Mouse (Mus musculus): ENCODE data around the gene Hadh.

Hadh gene

GRCm38 (mm10) chr3:131214060-131214658 lies 57.7 kb downstream of the Hadh start:
- no peak for DNase-seq

DNA sequence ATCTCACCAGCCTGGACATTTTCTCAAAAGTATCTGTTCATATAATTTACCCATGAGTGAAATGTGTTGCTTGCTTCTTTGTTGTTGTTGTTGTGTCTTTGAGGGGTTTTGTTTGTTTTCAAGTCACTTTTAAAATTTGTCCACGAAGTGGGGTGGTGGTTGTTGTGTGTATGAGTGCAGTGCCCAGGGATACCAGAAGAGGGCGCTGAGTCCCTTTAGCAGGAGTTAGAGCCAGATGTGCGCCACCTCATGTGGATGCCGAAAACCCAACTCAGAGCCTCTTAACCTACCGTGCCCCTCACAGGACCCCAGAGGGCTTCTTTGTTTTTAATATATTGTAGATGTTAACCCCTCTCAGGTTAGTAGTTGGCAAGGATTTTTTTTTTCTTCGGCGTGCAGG lies 59.7 kb downstream of the Hadh start:
- DNase-seq, result no peak

GRCm38 (mm10) chr3:131208265-131208891 lies 63.5 kb downstream of the Hadh start:
- no peak for DNase-seq

DNA sequence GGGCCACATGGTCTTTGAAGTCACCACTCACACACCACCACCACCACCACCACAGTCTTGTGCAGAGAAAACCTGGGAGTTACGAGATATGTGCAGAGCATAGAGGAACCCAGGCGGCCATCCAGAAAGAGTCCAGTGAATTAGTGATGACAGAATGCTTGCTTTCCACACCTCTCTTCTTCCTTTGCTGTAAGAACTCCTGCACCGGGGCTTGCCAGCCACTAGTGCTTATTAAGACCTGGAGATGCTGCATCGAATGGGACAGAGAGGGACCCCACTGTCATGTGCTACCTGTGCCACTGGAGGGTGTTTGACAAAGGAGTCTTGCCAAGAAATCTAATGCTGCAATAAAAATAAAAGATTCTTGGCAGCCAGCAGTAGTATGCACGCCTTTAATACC lies 64.1 kb downstream of the Hadh start:
- DNase-seq, result no peak

DNA sequence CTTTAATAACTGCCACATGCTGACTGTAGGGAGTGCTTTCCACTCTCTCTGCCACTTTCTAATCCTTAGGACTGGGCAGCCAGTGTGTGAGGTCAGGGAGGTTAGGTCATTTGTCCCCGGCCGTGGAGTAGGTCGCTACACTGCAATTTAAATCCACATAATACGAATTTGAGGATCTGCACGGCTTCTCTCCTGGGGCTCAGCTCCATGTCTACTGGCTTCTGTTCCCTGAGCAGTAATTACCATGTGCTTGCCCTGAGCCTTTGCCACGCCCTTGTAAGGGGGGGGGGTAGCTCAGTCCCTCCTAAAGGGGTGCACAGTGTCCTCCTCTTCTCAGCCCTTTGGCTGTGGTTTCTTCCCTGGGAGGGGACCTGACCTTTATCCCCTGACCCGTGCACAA lies 69.6 kb downstream of the Hadh start:
- DNase-seq, result no peak

DNA sequence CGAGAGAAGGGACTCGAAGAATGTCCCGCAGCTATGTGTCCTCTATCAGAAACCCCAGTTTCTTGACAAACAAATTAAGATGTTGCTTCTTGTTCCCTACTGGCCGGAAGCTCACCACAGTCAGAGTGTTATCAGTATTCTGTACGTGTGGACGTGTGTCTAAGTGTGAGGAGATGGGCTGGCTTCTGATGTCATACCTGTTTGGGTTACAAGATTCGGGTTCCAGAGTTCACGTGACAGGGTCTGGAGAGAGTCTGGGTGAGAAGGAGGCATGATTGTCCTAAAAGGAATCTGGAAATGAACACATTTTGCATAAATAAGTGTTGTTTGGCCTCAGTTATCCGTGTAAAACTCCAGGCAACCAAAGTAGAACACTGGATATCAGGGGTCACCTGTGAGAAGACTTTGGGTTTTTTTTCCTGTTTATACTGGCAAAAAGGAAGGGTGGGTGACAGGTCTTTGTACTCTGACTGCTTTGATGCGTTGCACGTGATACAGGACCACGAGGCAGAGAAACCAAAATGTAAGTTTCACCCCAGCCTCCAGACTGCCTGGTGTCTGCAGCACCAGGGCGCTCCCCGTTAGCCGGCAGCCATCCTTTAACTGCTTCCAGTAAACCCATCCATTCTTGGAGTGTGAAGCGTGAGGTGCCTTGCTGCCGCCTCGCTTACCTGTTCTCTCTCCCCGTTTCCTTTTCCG lies 72.2 kb downstream of the Hadh start:
- DNase-seq, result no peak

DNA sequence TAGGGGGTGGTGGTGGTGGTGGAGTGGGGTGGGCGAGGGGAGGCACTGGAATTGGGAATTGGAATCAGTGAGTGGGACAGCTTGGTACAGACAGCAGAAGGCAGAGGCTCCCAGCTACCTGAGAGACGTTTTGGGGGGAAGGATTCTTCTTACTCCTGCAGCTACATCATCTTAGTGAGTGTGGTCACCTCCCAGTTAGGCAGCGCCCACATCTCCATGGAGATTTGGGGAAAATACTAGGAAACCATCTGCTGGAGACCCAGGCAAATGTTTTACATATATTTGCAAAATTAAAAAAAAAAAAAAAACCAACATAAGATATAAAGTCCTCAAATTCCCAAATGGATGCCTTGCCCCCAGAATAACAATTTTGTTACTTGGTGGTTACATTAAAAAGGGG lies 72.9 kb downstream of the Hadh start:
- no peak for DNase-seq

- DNase-seq, result no peak
These were observed 75.3 kb downstream of the Hadh start for GRCm38 (mm10) chr3:131196507-131197019.

DNA sequence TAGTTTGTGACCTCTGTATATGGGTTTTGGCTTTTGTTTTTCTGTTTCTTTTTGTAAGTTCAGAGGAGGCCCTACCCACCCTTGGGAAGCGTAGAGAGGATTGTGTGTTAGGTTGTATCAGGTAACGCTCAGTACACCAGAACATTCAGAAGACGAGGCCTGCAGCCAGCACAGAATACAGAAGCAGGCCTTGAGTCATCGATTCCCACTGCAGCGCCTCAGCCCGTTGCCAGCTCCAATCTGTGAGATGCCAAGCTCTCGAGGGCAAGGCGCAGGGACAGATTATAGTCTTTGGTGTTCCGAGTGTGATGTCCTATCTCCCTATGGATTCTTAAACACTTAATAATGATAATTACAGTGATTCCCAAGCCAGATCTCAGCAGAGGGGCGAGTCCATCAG lies 75.9 kb downstream of the Hadh start:
- no peak for DNase-seq

DNA sequence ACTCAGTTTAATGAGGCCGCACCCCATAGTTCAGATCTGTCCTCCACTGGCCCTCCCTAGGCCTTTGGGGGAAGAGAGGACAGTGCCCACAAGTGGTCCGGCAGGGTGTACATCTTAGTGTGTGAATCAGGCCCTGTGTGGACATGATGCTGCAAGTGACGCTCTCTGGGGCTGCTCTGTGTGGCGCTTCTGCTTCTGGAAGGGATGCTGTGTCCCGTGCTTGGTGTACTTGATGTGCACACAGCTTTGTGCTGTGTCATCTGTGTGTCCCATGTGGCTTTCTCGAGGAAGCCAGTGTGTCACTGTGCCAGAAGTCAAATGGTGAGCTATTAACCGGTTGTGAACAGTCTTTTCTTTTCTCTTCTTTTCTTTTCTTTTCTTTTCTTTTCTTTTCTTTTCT lies 80.4 kb downstream of the Hadh start:
- DNase-seq, result no peak

DNA sequence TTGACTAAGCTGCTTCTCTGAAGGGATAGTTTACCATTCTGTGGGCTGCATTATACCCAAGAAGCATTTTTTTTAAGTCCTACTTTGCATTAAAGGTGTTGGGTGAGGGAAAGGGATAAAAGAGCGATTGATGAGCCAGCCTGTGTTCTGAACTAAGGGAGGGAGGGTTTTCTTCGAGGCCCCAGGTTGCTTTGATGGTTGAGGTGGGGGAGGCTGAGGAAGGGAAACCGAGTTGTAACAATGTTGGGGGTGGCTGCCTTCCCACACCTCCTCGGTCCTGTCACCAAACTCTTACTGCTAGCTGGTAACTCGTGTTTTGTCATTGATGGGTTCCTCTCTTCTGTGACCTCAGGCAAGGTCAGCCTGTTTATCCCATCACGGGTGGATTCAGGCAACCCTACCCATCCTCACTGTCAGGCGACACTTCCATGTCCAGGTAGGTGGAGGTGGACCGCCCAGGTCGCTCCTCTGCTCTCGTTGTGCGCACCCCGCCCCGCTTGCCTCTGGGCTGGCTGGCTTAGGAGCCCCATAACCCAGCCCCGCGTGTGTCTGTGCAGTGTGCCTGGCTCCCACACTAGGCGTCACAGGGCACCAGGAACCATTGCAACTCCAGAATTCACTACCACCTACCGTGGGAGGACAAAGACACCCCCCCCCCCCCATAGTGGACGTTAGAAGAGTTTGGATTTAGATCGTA lies 81.1 kb downstream of the Hadh start:
- DNase-seq, result no peak

- DNase-seq, result no peak
These were observed 81.7 kb downstream of the Hadh start for GRCm38 (mm10) chr3:131190239-131190638.

DNA sequence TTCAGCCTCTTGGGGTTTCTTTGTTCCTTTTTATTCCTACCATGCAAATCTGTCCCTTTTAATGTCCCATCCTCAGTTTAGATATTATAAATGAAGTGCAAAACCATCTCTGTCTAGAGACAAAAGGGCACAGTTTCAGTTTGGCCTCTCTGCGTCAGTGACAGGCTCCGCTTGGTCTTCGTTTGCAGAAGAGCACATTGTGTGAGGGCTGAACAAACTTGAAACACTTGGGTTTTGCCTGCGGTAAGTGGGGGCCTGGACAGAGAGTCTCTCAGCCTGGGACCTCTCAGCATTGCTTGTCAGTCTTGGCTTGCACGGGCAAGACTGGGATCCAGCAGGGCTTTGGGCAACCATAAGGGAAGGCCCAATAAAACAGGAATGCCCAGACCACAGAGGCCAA lies 85.7 kb downstream of the Hadh start:
- DNase-seq, result no peak

All from cerebellum, postnatal 25 days (tissue).